Mouse (Mus musculus) heart, adult 2 months (tissue): ENCODE results near the gene Mpp3.

ENCODE experiments used
- CTCF ChIP-seq: fragments of 200-600 bp; IDR thresholded peaks from 2 replicates; pipeline ENCODE4 v1.8.1; 2022; ENCODE audit warnings: antibody characterized with exemption, mild to moderate bottlenecking, moderate library complexity
- POLR2A ChIP-seq: fragments of 200-500 bp; IDR thresholded peaks from 2 replicates; pipeline ENCODE4 v1.6.1; 2011; ENCODE audit warnings: mild to moderate bottlenecking, low read depth, low read length, control low read depth; ENCODE audit not compliant: insufficient read depth

- TF ChIP-seq POLR2A, result no peak
- no peak for TF ChIP-seq CTCF
Observed at GRCm38 (mm10) chr11:102070426-102070825, 42.2 kb upstream of the Mpp3 start.
